Mouse (Mus musculus) bone marrow, adult 2 months (tissue): ENCODE data around the gene Slc41a3.

Experiments used
- CTCF ChIP-seq: fragments of 200-500 bp; IDR thresholded peaks from 2 replicates; pipeline ENCODE4 v1.5.1; 2011; ENCODE audit warnings: low read length, control low read depth; ENCODE audit not compliant: control insufficient read depth, insufficient read depth
- POLR2A ChIP-seq: fragments of 200-500 bp; IDR thresholded peaks from 2 replicates; pipeline ENCODE4 v1.6.1; 2011; ENCODE audit warnings: low read depth, mild to moderate bottlenecking, control low read depth, low read length, borderline replicate concordance; ENCODE audit not compliant: control insufficient read depth

- no peak for TF ChIP-seq CTCF
- TF ChIP-seq POLR2A = no peak
These were observed 46.5 kb upstream of the Slc41a3 start for GRCm38 (mm10) chr6:90557829-90558693.
